Mouse (Mus musculus): ENCODE measurements around the gene Git2. TPM values are rescaled to one million over a fixed set of nuclear protein-coding genes. Genes with fewer than 3 reads are reported as not detected.

The Git2 gene
- polyA plus RNA-seq, 1 experiment from 2014 or later = 36.7 TPM

DNA sequence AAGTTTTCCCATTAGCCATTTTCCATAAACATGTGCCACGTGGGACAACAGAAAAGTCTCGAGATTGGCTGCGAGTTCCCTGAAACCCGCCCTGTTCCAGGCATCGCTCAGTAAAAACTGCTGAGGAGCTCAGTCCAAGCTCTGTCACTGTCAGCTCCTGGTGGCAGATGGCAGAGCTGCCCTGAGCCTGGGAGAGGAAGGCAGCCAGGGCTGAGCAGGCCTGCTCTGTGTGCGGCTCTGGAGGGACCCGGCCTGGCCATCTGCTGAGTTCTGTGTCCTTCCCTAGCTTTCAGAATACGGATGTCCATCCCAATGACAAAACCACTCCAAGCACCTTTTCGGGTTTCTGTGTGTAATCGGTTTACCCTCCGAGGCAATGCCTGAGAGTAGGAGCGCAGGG, 21.9 kb downstream of the Git2 start:
- no peak overlapping the region for H3K9ac ChIP-seq
- H3K4me1 ChIP-seq = no peaks in the 10 kb centered on the region
- H3K27me3 ChIP-seq (replicated peaks) = no peaks in the 10 kb centered on the region
- WGBS = 89% methylated on average over 12 of the region's 12 CpGs
- no peak for ATAC-seq (ENCODE audit: insufficient read depth, low FRiP score, low read depth)
- no peak overlapping the region for H3K27ac ChIP-seq
- no peak overlapping the region for H3K4me3 ChIP-seq (replicated peaks)
- peaks cover 38% of the 10 kb centered on the region for H3K36me3 ChIP-seq
- no peaks in the 10 kb centered on the region for H3K9me3 ChIP-seq
- no peak overlapping the region for H3K4me2 ChIP-seq

DNA sequence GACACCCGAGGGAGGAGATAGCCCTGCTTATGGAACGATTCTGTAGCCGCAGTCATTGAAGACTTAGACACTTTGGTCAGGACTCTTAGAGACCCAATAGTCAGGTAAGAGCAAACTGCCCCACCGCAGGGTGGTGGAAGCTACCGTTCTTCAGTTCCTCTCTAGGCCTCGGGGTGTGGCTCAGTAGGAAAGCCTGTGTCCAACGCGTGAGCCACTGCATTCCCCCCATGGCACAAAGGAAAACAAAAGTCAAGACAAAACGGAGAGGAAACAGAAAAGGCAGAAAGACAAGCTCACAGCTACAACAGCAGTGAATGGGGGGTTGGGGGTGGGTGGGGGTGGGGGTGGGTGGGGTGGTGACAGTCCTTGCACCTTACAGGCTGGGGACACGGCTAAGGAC, 22.9 kb downstream of the Git2 start:
- H3K9me3 ChIP-seq = no peaks in the 10 kb centered on the region
- peaks cover 40% of the 10 kb centered on the region for H3K36me3 ChIP-seq
- no peak overlapping the region for H3K27ac ChIP-seq
- no peaks in the 10 kb centered on the region for H3K27me3 ChIP-seq (replicated peaks)
- no peaks in the 10 kb centered on the region for H3K4me1 ChIP-seq
- H3K4me3 ChIP-seq (replicated peaks) = no peak overlapping the region
- 77% methylated on average over 10 of the region's 10 CpGs for WGBS
- no peak for ATAC-seq (ENCODE audit: insufficient read depth, low FRiP score, low read depth)
- no peak overlapping the region for H3K4me2 ChIP-seq
- no peak overlapping the region for H3K9ac ChIP-seq

DNA sequence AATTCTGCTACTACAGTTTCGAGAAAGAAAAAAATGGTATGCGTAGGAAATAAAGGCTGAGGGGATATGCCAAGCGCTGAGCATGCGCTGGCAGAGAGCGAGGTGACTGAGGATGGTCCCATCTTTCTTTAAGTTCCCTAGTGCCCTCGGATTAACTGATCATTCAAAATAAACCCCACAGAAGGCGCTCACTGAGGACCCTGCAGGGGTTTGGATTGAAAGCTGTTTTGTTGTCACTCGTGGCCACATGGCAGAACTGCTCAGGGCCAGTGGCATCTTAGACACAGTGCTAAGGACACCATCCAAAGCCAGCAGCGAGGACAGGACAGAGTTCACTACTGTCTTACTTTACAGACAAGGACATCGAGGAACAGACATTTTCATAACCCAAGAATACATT, 25.0 kb downstream of the Git2 start:
- 91% methylated on average over 10 of the region's 10 CpGs for WGBS
- H3K4me3 ChIP-seq (replicated peaks) = no peak overlapping the region
- H3K4me2 ChIP-seq = no peak overlapping the region
- no peak overlapping the region for H3K9ac ChIP-seq
- H3K4me1 ChIP-seq = no peaks in the 10 kb centered on the region
- H3K27ac ChIP-seq = no peak overlapping the region
- no peaks in the 10 kb centered on the region for H3K27me3 ChIP-seq (replicated peaks)
- H3K36me3 ChIP-seq = peaks cover 33% of the 10 kb centered on the region
- H3K9me3 ChIP-seq = no peaks in the 10 kb centered on the region
- ATAC-seq (ENCODE audit: insufficient read depth, low FRiP score, low read depth) = no peak

DNA sequence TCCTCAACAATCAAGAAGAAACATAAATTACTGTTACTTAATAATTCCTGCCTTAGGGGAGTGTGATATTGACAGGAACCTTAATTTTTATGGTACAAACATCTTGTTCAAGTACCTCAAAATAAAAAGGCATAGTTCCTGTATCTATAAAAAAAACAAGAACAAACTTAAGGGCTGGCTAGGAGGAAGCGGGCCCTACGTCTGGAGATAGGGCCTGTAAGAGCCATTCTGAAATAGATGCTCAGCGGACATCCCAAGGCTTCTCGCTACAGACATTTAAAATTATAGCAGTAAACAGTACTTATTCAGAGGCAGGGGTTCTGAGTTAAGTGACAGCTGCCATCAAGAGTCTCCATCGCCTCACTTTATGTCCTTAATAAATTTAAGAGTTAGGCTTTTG, 27.8 kb downstream of the Git2 start:
- no peak overlapping the region for H3K9ac ChIP-seq
- no peak for ATAC-seq (ENCODE audit: insufficient read depth, low FRiP score, low read depth)
- no peaks in the 10 kb centered on the region for H3K4me1 ChIP-seq
- no peaks in the 10 kb centered on the region for H3K27me3 ChIP-seq (replicated peaks)
- 90% methylated on average over 5 of the region's 5 CpGs for WGBS
- peaks cover 47% of the 10 kb centered on the region for H3K36me3 ChIP-seq
- H3K9me3 ChIP-seq = no peaks in the 10 kb centered on the region
- no peak overlapping the region for H3K4me2 ChIP-seq
- no peak overlapping the region for H3K4me3 ChIP-seq (replicated peaks)
- no peak overlapping the region for H3K27ac ChIP-seq

DNA sequence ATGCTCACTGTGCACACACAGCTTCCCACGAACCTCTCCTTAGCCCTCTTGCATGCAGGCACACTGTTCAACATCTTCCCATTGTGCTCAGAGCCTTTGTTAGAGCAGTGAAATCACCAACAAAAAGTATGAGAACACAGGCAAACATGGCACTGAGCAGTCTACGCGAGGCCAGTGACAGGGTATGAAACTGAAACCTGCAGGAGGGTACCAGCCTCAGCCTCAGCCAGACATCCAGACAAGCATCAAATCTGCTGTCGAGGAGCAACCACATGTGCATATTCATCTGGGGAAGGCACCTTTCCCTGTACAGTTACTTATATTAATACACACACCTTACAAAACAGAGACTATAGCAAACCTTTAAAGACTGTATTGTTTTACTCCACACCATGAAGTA, 28.4 kb downstream of the Git2 start:
- no peak overlapping the region for H3K27ac ChIP-seq
- peaks cover 51% of the 10 kb centered on the region for H3K36me3 ChIP-seq
- no peak overlapping the region for H3K9ac ChIP-seq
- WGBS = 88% methylated on average over 4 of the region's 4 CpGs
- ATAC-seq (ENCODE audit: insufficient read depth, low FRiP score, low read depth) = no peak
- no peaks in the 10 kb centered on the region for H3K27me3 ChIP-seq (replicated peaks)
- no peaks in the 10 kb centered on the region for H3K4me1 ChIP-seq
- no peaks in the 10 kb centered on the region for H3K9me3 ChIP-seq
- no peak overlapping the region for H3K4me2 ChIP-seq
- no peak overlapping the region for H3K4me3 ChIP-seq (replicated peaks)

DNA sequence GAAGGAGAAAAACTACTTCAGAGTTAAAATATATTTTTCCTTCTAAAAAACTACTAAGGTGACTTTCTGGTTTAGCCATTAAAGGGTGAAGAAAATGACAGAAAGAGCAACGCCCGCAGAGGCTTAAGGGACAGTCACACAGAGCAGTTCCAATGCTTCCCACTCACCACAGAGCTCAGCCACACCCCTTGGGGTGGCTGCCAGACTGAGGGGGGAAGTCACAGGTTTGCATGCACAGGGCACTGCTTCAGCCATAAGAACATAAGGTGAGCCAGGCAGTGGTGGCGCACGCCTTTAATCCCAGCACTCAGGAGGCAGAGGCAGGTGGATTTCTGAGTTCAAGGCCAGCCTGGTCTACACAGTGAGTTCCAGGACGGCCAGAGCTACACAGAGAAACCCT, 29.7 kb downstream of the Git2 start:
- no peak overlapping the region for H3K27ac ChIP-seq
- no peak overlapping the region for H3K4me3 ChIP-seq (replicated peaks)
- no peaks in the 10 kb centered on the region for H3K9me3 ChIP-seq
- no peaks in the 10 kb centered on the region for H3K27me3 ChIP-seq (replicated peaks)
- ATAC-seq (ENCODE audit: insufficient read depth, low FRiP score, low read depth) = no peak
- H3K9ac ChIP-seq = no peak overlapping the region
- no peaks in the 10 kb centered on the region for H3K4me1 ChIP-seq
- H3K4me2 ChIP-seq = no peak overlapping the region
- 78% methylated on average over 5 of the region's 5 CpGs for WGBS
- peaks cover 50% of the 10 kb centered on the region for H3K36me3 ChIP-seq

DNA sequence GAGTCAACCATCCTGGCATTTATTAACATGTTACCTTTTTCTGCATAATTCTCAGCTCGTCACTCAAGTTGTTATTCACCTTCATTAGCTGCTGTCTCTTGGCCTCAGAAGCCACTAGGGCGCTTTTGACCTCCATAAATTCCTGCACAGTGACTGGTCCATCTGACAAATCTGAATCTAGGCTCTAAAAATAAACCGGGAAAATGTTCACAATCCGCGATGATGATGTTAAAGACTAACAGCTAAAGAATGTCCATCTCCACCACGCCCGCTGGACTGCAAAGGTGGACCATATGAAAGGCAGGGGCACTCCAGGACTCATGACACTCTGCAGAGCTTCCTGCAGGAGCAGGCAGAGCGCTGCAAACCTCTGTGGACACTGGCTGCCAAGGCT, 31.6 kb downstream of the Git2 start:
- Histone ChIP-seq H3K4me1 (no peaks in the 10 kb centered on the region), H3K27ac (no peak overlapping the region), H3K9me3 (no peaks in the 10 kb centered on the region), H3K4me2 (no peak overlapping the region), H3K36me3 (peaks cover 55% of the 10 kb centered on the region), H3K4me3 (replicated peaks) (no peak overlapping the region), H3K27me3 (replicated peaks) (no peaks in the 10 kb centered on the region), H3K9ac (no peak overlapping the region)
- no peak for ATAC-seq (ENCODE audit: insufficient read depth, low FRiP score, low read depth)
- WGBS = 91% methylated on average over 8 of the region's 8 CpGs

DNA sequence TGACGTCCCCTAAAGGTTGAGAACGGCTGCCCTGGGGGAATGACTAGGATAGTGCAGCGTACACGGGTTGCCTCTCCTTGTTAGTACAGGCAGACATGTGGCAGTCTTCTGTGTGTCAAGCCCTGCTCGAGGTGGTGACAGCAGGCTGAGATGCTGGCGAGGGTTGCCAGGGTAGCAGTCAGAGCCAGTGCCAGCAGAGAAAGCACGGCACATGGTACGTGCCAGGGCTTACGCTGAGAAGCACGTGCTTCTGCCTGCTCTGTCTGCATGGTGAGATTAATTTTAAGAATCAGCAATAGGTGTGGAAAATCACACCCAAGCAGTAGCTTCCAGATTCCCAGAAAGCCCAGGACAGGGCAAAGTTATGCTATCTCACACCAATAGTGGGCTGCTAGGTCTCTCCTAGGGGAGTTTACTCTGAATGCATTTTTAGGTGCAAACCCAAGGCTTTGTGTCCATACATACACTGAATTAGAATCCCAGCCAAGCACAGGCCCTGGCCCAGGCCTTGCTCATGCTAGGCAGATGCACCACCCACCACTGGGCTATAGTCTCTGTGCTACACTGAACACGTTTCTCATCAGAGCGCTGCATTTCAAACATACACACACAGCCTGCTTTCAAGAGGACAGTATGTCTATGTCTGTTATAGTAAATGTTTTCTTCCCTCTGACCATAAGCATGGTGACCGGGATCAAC, 32.2 kb downstream of the Git2 start:
- H3K27me3 ChIP-seq (replicated peaks) = no peaks in the 10 kb centered on the region
- WGBS = 93% methylated on average over 13 of the region's 13 CpGs
- no peak overlapping the region for H3K27ac ChIP-seq
- no peak overlapping the region for H3K4me3 ChIP-seq (replicated peaks)
- H3K4me1 ChIP-seq = no peaks in the 10 kb centered on the region
- no peak overlapping the region for H3K4me2 ChIP-seq
- H3K36me3 ChIP-seq = peaks cover 56% of the 10 kb centered on the region
- H3K9me3 ChIP-seq = no peaks in the 10 kb centered on the region
- H3K9ac ChIP-seq = no peak overlapping the region
- ATAC-seq (ENCODE audit: insufficient read depth, low FRiP score, low read depth) = no peak

DNA sequence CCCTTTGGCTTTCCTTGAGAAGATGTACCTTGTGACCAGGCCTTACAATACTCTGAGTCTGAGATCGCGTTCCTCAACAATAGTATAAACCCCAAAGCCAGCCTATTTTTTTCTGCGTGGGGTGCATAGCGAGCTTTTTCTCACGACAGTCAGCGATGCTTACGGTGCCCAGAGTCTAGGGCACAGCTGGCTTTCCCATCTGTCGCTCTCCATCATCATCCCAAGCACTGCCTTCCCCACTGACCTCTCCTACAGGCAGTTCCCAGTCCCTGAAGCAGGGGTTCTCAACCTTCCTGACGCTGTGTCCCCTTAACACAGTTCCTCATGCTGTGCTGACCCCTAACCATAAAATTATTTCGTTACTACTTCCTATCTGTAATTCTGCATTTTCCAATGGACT, 32.7 kb downstream of the Git2 start:
- peaks cover 53% of the 10 kb centered on the region for H3K36me3 ChIP-seq
- no peak overlapping the region for H3K4me2 ChIP-seq
- no peaks in the 10 kb centered on the region for H3K4me1 ChIP-seq
- H3K9me3 ChIP-seq = no peaks in the 10 kb centered on the region
- no peak overlapping the region for H3K9ac ChIP-seq
- no peak for ATAC-seq (ENCODE audit: insufficient read depth, low FRiP score, low read depth)
- no peaks in the 10 kb centered on the region for H3K27me3 ChIP-seq (replicated peaks)
- no peak overlapping the region for H3K4me3 ChIP-seq (replicated peaks)
- 89% methylated on average over 10 of the region's 10 CpGs for WGBS
- no peak overlapping the region for H3K27ac ChIP-seq

DNA sequence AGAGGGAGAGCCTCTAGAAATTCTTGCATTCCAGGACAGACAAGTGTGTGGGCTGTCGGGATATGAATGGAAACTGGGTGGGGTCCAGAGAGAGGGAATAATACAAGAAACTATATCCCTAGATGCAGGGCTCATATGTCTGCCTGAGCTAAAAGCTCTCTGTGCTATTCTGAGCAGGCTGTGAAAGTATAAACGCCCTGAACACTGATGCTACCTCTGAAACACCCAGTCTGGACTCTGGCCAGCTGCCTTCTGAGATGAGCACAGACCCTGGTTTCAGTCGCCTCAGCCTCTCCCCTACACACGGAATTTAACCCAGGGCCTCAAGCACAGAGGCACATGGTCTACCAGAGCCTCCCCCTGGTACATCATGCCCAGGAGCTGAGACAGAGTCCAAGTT, 34.7 kb downstream of the Git2 start:
- H3K27ac ChIP-seq = no peak overlapping the region
- H3K4me2 ChIP-seq = no peak overlapping the region
- H3K4me1 ChIP-seq = no peaks in the 10 kb centered on the region
- H3K27me3 ChIP-seq (replicated peaks) = no peaks in the 10 kb centered on the region
- H3K36me3 ChIP-seq = peaks cover 69% of the 10 kb centered on the region
- no peak overlapping the region for H3K4me3 ChIP-seq (replicated peaks)
- H3K9me3 ChIP-seq = no peaks in the 10 kb centered on the region
- WGBS = 59% methylated on average over 4 of the region's 4 CpGs
- no peak overlapping the region for H3K9ac ChIP-seq
- no peak for ATAC-seq (ENCODE audit: insufficient read depth, low FRiP score, low read depth)

DNA sequence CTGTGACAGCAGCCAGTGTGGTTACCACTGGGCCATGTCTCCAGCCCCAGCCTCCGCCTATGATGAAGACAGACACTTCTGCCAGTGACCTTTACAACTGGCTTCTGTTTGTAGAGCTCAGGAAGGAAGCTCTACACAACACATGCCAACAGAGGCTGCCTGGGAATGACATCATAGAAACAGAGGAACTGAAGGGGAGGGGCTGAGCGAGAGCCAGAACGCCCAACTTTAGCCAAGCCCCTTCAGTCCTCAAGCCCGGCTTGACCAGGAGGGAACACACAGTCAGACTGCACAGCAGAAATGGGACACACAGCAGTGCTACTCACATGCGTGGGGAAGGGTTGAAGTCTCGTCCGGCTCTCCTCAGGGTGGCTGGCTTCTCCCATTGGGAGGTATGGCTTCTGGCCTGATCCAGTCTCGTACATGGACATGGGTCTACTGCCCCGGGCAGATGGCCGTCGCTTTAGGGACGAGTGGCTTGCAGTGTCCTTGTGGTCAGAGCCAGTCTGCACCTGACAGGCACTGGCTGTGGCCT, 36.5 kb downstream of the Git2 start:
- WGBS = 84% methylated on average over 12 of the region's 12 CpGs
- Histone ChIP-seq H3K9ac (no peak overlapping the region), H3K27me3 (replicated peaks) (no peaks in the 10 kb centered on the region), H3K36me3 (peaks cover 52% of the 10 kb centered on the region), H3K27ac (no peak overlapping the region), H3K9me3 (no peaks in the 10 kb centered on the region), H3K4me3 (replicated peaks) (no peak overlapping the region), H3K4me1 (no peaks in the 10 kb centered on the region), H3K4me2 (no peak overlapping the region)
- no peak for ATAC-seq (ENCODE audit: insufficient read depth, low FRiP score, low read depth)

DNA sequence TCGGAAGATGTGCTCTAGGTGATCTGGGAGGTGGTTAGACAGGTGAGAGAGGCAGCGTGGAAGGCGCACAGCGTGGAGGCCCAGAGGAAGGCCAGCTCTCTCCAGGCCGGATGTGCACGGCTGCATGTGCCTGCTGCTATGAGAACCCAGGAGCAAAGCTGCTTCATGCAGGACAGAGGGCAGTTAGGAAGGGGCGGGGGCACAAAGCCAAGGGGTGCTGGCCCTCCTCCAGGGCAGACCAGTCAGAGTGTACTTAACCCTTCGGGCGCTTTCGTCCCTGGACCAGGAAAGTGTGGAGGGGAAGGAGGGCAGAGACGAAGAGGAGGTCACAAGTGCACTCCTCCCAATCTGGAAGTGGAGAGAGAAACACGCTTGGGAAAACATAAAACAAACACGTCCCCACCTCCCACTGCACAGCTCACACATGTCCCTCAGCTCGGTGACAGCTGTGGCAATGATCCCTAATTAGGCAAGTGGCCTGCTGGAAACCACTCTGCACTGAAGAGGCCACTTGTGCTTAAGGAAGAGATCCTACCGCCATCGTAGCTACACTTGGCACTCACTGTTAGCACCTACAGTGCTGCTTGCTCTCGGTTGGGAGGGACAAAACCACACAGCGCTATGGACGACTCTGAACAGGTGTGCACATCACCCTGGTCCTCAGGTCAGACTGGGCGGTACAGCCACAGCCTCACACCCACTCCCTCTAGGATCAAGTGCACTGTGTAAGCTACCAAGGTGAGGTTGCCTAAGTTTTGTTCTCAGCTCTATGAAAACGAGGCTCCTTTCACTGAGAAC, 38.0 kb downstream of the Git2 start:
- 83% methylated on average over 21 of the region's 21 CpGs for WGBS
- ATAC-seq (ENCODE audit: insufficient read depth, low FRiP score, low read depth) = no peak
- peaks cover 45% of the 10 kb centered on the region for H3K36me3 ChIP-seq

More for the DNA sequence above, 38.0 kb downstream of the Git2 start:
- no peaks in the 10 kb centered on the region for H3K27me3 ChIP-seq (replicated peaks)
- H3K9ac ChIP-seq = no peak overlapping the region
- no peak overlapping the region for H3K4me2 ChIP-seq
- no peak overlapping the region for H3K27ac ChIP-seq
- no peak overlapping the region for H3K4me3 ChIP-seq (replicated peaks)
- no peaks in the 10 kb centered on the region for H3K4me1 ChIP-seq
- H3K9me3 ChIP-seq = no peaks in the 10 kb centered on the region

All from stomach, embryonic 15.5 days (tissue).